ENCODE assay signal across 19 mouse cellular contexts in the genomic region with DNA sequence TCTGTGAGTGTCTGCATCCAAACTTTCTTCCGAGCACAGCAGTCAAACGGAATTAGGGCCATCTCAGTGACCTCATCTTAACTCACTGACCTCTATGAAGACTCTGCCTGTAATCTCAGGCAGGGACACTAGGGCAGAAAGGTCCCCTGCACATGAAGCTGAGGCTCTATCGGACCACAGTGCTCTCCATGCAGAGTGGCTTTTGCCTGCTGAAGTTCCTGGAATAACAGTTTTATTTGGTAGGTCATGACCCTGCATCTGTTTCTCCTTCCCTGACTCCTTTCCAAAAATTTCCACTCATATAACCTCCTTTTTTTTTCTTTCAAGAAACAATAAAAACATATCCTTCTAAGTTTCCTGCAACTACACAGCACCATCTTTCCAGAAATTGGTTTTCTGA.
DNase-seq lines count a peak whose midpoint lies in the region; ATAC-seq and TF ChIP-seq lines count a peak whose summit lies in the region.
"Had no signal": no experiment of that assay in that cellular context is flagged by ENCODE, and none has a peak within 500 bp of the region (broad histone marks: within the 10 kb centered on the region; RNA-seq: fewer than 3 reads in every experiment).

No protein-coding gene starts in this region.

- H3K4me1 ChIP-seq in lung, postnatal 0 days (ENCODE audit: insufficient read depth, low read depth, low read length) = no peaks in the 10 kb centered on the region

- no peaks in the 10 kb centered on the region for H3K27me3 ChIP-seq in lung, postnatal 0 days (replicated peaks; ENCODE audit: insufficient read depth, low read length)
- H3K27me3 ChIP-seq: forebrain, embryonic 15.5 days; liver, embryonic 15.5 days had no signal

- no peak for TF ChIP-seq EP300 in lung, postnatal 0 days (IDR thresholded peaks at IDR 0.05)

- 0 out of 2 replicates have a peak, but pooled peaks have one; percentile 26 for ATAC-seq in lung, postnatal 0 days
- ATAC-seq: forebrain, embryonic 15.5 days; intestine, embryonic 16.5 days; midbrain, embryonic 16.5 days had no signal

- no peak overlapping the region for H3K4me2 ChIP-seq in lung, postnatal 0 days (replicated peaks; ENCODE audit: low read depth, low read length)
- H3K4me2 ChIP-seq: forebrain, embryonic 15.5 days; hindbrain, embryonic 14.5 days; liver, embryonic 15.5 days had no signal

- H3K36me3 ChIP-seq in lung, postnatal 0 days (ENCODE audit: insufficient read depth, low read length) = no peaks in the 10 kb centered on the region
- H3K36me3 ChIP-seq: forebrain, embryonic 15.5 days; liver, embryonic 15.5 days had no signal

- WGBS in lung, postnatal 0 days = 71% methylated on average over 3 of the region's 3 CpGs

- no peaks in the 10 kb centered on the region for H3K9me3 ChIP-seq in lung, postnatal 0 days (ENCODE audit: low read length)
- H3K9me3 ChIP-seq: forebrain, embryonic 15.5 days; liver, embryonic 15.5 days had no signal

- no peak for TF ChIP-seq CTCF in lung, postnatal 0 days (IDR thresholded peaks at IDR 0.05)

- H3K9ac ChIP-seq in lung, postnatal 0 days (replicated peaks; ENCODE audit: low read depth) = no peak overlapping the region
- H3K9ac ChIP-seq: forebrain, embryonic 15.5 days; hindbrain, embryonic 14.5 days; liver, embryonic 15.5 days had no signal

- intact Hi-C loops in heart, postnatal 14 days (cut with DNase I) = no loop called here

- peak; percentile 20 for DNase-seq in embryo, embryonic 10 days (ENCODE audit: low spot score)
- no peak for DNase-seq in embryo, embryonic 9.5 days (ENCODE audit: extremely low spot score)
- DNase-seq in heart, adult 8-10 months (ENCODE audit: low spot score) = peak; percentile 37
- DNase-seq in heart, postnatal 14 days = no peak
- peak; percentile 32 for DNase-seq in lung, postnatal 0 days (ENCODE audit: low spot score)
- DNase-seq in lung, postnatal 25 days (ENCODE audit: low spot score) = no peak
- DNase-seq in skeletal muscle tissue, adult 2 months (ENCODE audit: low read depth, low spot score) = peak; percentile 59
- DNase-seq in spleen, postnatal 14 days (ENCODE audit: low spot score in 2 of 2) = no peak
- DNase-seq: adrenal gland, adult 2 months; cerebellum, adult 11 months; cerebellum, postnatal 36 days; layer of hippocampus, postnatal 36 days; right cerebral cortex, adult 18-20 months had no signal

- no peak overlapping the region for H3K27ac ChIP-seq in lung, postnatal 0 days (ENCODE audit: low read length)
- H3K27ac ChIP-seq: forebrain, embryonic 15.5 days; hindbrain, embryonic 14.5 days had no signal

- no peak overlapping the region for H3K4me3 ChIP-seq in lung, postnatal 0 days (ENCODE audit: low read depth, low read length)
- H3K4me3 ChIP-seq: erythroblast, embryonic 14.5 days; forebrain, embryonic 15.5 days; liver, embryonic 15.5 days had no signal

Comparison
In these comparisons a context has a peak if more than half of its experiments do, and no peak if none do; other contexts are left out.
1. DNase-seq: peak in embryo, embryonic 10 days (single experiment), heart, adult 8-10 months (single experiment), lung, postnatal 0 days (single experiment) and skeletal muscle tissue, adult 2 months (single experiment); none in embryo, embryonic 9.5 days (single experiment), heart, postnatal 14 days (0 of 2), lung, postnatal 25 days (single experiment) and spleen, postnatal 14 days (0 of 2).